Mouse (Mus musculus) stomach, postnatal 0 days (tissue): ENCODE measurements around the gene Mrpl3.

Source experiments
- CTCF ChIP-seq: IDR thresholded peaks from 2 replicates; pipeline ENCODE4 v1.5.1; 2016; ENCODE audit warnings: antibody characterized with exemption, low read depth, mild to moderate bottlenecking, moderate library complexity
- EP300 ChIP-seq: optimal IDR thresholded peaks from 2 replicates; pipeline ENCODE3; 2016; ENCODE audit warnings: antibody characterized with exemption

- TF ChIP-seq CTCF (no peak), EP300 (no peak)
Measured at GRCm38 (mm10) chr9:105010721-105011120, 42.3 kb upstream of the Mrpl3 start.
